Mouse (Mus musculus): ENCODE measurements around the gene Zfp688.

DNA sequence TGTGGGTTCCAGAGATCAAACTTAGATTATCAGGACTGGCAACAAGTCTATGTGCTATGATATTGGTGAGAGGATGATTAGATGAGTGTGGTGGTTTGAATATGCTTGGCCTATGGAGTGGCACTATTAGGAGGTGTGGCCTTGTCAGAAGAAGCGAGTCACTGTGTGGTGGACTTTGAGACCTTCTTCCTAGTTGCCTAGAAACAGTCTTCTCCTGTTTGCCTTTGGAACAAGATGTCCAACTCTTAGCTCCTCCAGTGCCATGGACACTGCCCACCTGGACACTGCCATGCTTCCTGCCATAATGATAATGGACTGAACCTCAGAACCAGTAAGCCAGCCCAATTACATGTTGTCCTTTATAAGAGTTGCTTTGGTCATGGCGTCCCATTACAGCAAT lies 4.0 kb upstream of the Zfp688 start:
- TF ChIP-seq POLR2A (IDR thresholded peaks at IDR 0.05; ENCODE audit: low read depth, low read length) (no peak), CTCF (IDR thresholded peaks at IDR 0.05; ENCODE audit: extremely low read depth, insufficient read length, insufficient replicate concordance, low read depth, low read length) (no peak)
